Mouse (Mus musculus) intestine, postnatal 0 days (tissue): ENCODE data around the gene Cdc20b. TPM values are rescaled to one million over a fixed set of nuclear protein-coding genes. Genes with fewer than 3 reads are reported as not detected.
A peak's percentile ranks its signal among the peaks of the same experiment; 100 is the strongest.

Source experiments
- ATAC-seq: fragments of 200-750 bp; cut with Nextera tagmentation; 2 replicates; pipeline ENCODE4 v1.8.0; 2017; ENCODE audit warnings: mild to moderate bottlenecking, moderate TSS enrichment, moderate library complexity
- H3K27ac ChIP-seq: fragments of 300-500 bp; sonication (generic); 2 replicates; pipeline ENCODE4 v1.5.1; 2014; ENCODE audit warnings: mild to moderate bottlenecking, low read depth, low read length, moderate library complexity
- H3K27me3 ChIP-seq: fragments of 300-500 bp; sonication (generic); replicated peaks from 2 replicates; pipeline ENCODE4 v1.6.1; 2014; ENCODE audit warnings: low read length, mixed read lengths; ENCODE audit not compliant: control insufficient read depth, insufficient read depth
- H3K36me3 ChIP-seq: fragments of 300-500 bp; sonication (generic); 2 replicates; pipeline ENCODE4 v1.6.1; 2014; ENCODE audit warnings: mild to moderate bottlenecking, moderate library complexity; ENCODE audit not compliant: control insufficient read depth, insufficient read depth
- H3K4me1 ChIP-seq: fragments of 300-500 bp; sonication (generic); replicated peaks from 2 replicates; pipeline ENCODE4 v1.6.1; 2014; ENCODE audit warnings: antibody characterized with exemption, low read length, mixed read lengths; ENCODE audit not compliant: control insufficient read depth, insufficient read depth
- H3K4me2 ChIP-seq: fragments of 300-500 bp; sonication (generic); replicated peaks from 2 replicates; pipeline ENCODE4 v1.6.1; 2014; ENCODE audit warnings: low read depth, mild to moderate bottlenecking, moderate library complexity
- H3K4me3 ChIP-seq: fragments of 300-500 bp; sonication (generic); 2 replicates; pipeline ENCODE4 v1.5.1; 2014; ENCODE audit warnings: low read depth, low read length
- H3K9ac ChIP-seq: fragments of 300-500 bp; sonication (generic); 2 replicates; pipeline ENCODE4 v1.6.1; 2014; ENCODE audit warnings: mild to moderate bottlenecking, low read depth, low read length
- H3K9me3 ChIP-seq: fragments of 300-500 bp; sonication (generic); 2 replicates; pipeline ENCODE4 v1.6.1; 2016; ENCODE audit warnings: mixed run types; ENCODE audit not compliant: control insufficient read depth
- CTCF ChIP-seq: sonication (generic); IDR thresholded peaks from 2 replicates; pipeline ENCODE4 v1.5.1; 2016; ENCODE audit warnings: low read depth, mild to moderate bottlenecking, control low read depth, antibody characterized with exemption, moderate library complexity
- WGBS: fragments of 180-500 bp; shearing (Covaris S2); extraction: QIAGEN DNeasy Blood & Tissue Kit; methylation state at CpG from one replicate; pipeline ENCODE4 v1.1.7; 2014; 5-methylcytosine and 5-hydroxymethylcytosine counted together
- polyA plus RNA-seq: library from polyadenylated mRNA; unstranded; fragments of >200 nt; fragmentation: Nextera tagmentation; extraction: Ambion mirVana; gene quantifications from 2 replicates; pipeline ENCODE4 v1.2.1, GENCODE M21; 2015

Cdc20b gene
- polyA plus RNA-seq, result not detected in 2 replicates

- no peaks in the 10 kb centered on the region for H3K36me3 ChIP-seq
- peaks cover 53% of the 10 kb centered on the region for H3K27me3 ChIP-seq
- H3K4me2 ChIP-seq, result peak within 1 kb of the TSS; percentile 89
- H3K27ac ChIP-seq, result no peak within 1 kb of the TSS
- H3K4me1 ChIP-seq, result 0 out of 2 replicates have a peak, but pooled peaks cover 5% of the 10 kb centered on the region
- H3K4me3 ChIP-seq, result peak within 1 kb of the TSS; percentile 52
- TF ChIP-seq CTCF, result no peak
- ATAC-seq, result peak; percentile 34; the same call in 1 of the 2 replicates
- H3K9me3 ChIP-seq, result no peaks in the 10 kb centered on the region
- no peak within 1 kb of the TSS; the same call in 1 of the 2 replicates for H3K9ac ChIP-seq
- WGBS, result under 1% methylated on average over 45 of the region's 46 CpGs
Observed at GRCm38 (mm10) chr13:113034950-113035421, at the start of gene Cdc20b. Gene Cdc20b, plus strand, starts transcription at chr13:113035111.

- no peak overlapping the region for H3K27ac ChIP-seq
- no peak overlapping the region for H3K9ac ChIP-seq
- H3K4me2 ChIP-seq, result no peak overlapping the region
- TF ChIP-seq CTCF, result no peak
- no peaks in the 10 kb centered on the region for H3K36me3 ChIP-seq
- ATAC-seq, result no peak
- H3K9me3 ChIP-seq, result no peaks in the 10 kb centered on the region
- H3K4me3 ChIP-seq, result 0 out of 2 replicates have a peak overlapping the region, but pooled peaks have one; percentile 5
- peaks cover 69% of the 10 kb centered on the region for H3K27me3 ChIP-seq
- H3K4me1 ChIP-seq, result 0 out of 2 replicates have a peak, but pooled peaks cover 4% of the 10 kb centered on the region
- 17% methylated on average over 18 of the region's 18 CpGs for WGBS
Observed at GRCm38 (mm10) chr13:112985605-112986450, 49.1 kb upstream of the Cdc20b start.

GRCm38 (mm10) chr13:112986451-112986950 is 48.4 kb upstream of the Cdc20b start:
- TF ChIP-seq CTCF, result no peak
- no peaks in the 10 kb centered on the region for H3K36me3 ChIP-seq
- no peak overlapping the region for H3K9ac ChIP-seq
- H3K27me3 ChIP-seq, result peaks cover 76% of the 10 kb centered on the region
- ATAC-seq, result no peak
- H3K4me3 ChIP-seq, result 0 out of 2 replicates have a peak overlapping the region, but pooled peaks have one; percentile 5
- H3K27ac ChIP-seq, result no peak overlapping the region
- H3K4me2 ChIP-seq, result peak overlapping the region; percentile 98; the same call in 1 of the 2 replicates
- 0 out of 2 replicates have a peak, but pooled peaks cover 4% of the 10 kb centered on the region for H3K4me1 ChIP-seq
- 2% methylated on average over 17 of the region's 17 CpGs for WGBS
- no peaks in the 10 kb centered on the region for H3K9me3 ChIP-seq

GRCm38 (mm10) chr13:112987532-112987943 is 47.4 kb upstream of the Cdc20b start, which contains the start of gene Ccno:
Gene Ccno, plus strand, starts transcription at chr13:112987802.
- Histone ChIP-seq H3K27me3 (peaks cover 81% of the 10 kb centered on the region), H3K27ac (no peak within 1 kb of the TSS)

GRCm38 (mm10) chr13:112987991-112988390 is 46.9 kb upstream of the Cdc20b start:
- ATAC-seq, result peak; percentile 12; the same call in 1 of the 2 replicates
- peak overlapping the region; percentile 57 for H3K4me3 ChIP-seq
- H3K4me2 ChIP-seq, result peak overlapping the region; percentile 98
- 0 out of 2 replicates have a peak, but pooled peaks cover 4% of the 10 kb centered on the region for H3K4me1 ChIP-seq
- no peaks in the 10 kb centered on the region for H3K36me3 ChIP-seq
- H3K27me3 ChIP-seq, result peaks cover 79% of the 10 kb centered on the region
- TF ChIP-seq CTCF, result no peak
- 0 out of 2 replicates have a peak overlapping the region, but pooled peaks have one; percentile 2 for H3K9ac ChIP-seq
- no peak overlapping the region for H3K27ac ChIP-seq
- H3K9me3 ChIP-seq, result no peaks in the 10 kb centered on the region
- 1% methylated on average over 39 of the region's 39 CpGs for WGBS

More at GRCm38 (mm10) chr13:112987532-112987943, 47.4 kb upstream of the Cdc20b start, which contains the start of gene Ccno:
- H3K9me3 ChIP-seq, result no peaks in the 10 kb centered on the region
- 0 out of 2 replicates have a peak, but pooled peaks cover 4% of the 10 kb centered on the region for H3K4me1 ChIP-seq
- under 1% methylated on average over 47 of the region's 47 CpGs for WGBS
- peak; percentile 19; the same call in 1 of the 2 replicates for TF ChIP-seq CTCF
- peak within 1 kb of the TSS; percentile 98 for H3K4me2 ChIP-seq
- ATAC-seq, result peak; percentile 93
- H3K4me3 ChIP-seq, result peak within 1 kb of the TSS; percentile 57
- no peaks in the 10 kb centered on the region for H3K36me3 ChIP-seq
- H3K9ac ChIP-seq, result 0 out of 2 replicates have a peak within 1 kb of the TSS, but pooled peaks have one; percentile 2

- peaks cover 82% of the 10 kb centered on the region for H3K27me3 ChIP-seq
- H3K9me3 ChIP-seq, result no peaks in the 10 kb centered on the region
- peak overlapping the region; percentile 57 for H3K4me3 ChIP-seq
- 2% methylated on average over 19 of the region's 19 CpGs for WGBS
- H3K4me2 ChIP-seq, result peak overlapping the region; percentile 98
- no peak for TF ChIP-seq CTCF
- no peak for ATAC-seq
- H3K9ac ChIP-seq, result no peak overlapping the region
- 0 out of 2 replicates have a peak, but pooled peaks cover 7% of the 10 kb centered on the region for H3K4me1 ChIP-seq
- H3K36me3 ChIP-seq, result no peaks in the 10 kb centered on the region
- no peak overlapping the region for H3K27ac ChIP-seq
Observed at GRCm38 (mm10) chr13:112988866-112989265, 46.0 kb upstream of the Cdc20b start.
